Mouse (Mus musculus): Measurements from ENCODE around the gene Ankra2. TPM values are rescaled to one million over a fixed set of nuclear protein-coding genes. Genes with fewer than 3 reads are reported as not detected.

The Ankra2 gene
- total and polyA plus RNA-seq, 2 experiments from 2014 or later: 18.5 to 40.9 TPM

GRCm38 (mm10) chr13:98277501-98277900 lies 14.6 kb downstream of the Ankra2 start:
- Histone ChIP-seq H3K27me3 (ENCODE audit: control insufficient read depth, insufficient read depth, low read length) (no peaks in the 10 kb centered on the region), H3K9me3 (replicated peaks; ENCODE audit: control insufficient read depth, low read length) (no peaks in the 10 kb centered on the region), H3K4me2 (ENCODE audit: low read depth, low read length) (no peak overlapping the region), H3K4me1 (ENCODE audit: control insufficient read depth, insufficient read depth) (peaks cover 13% of the 10 kb centered on the region; the same call in 1 of the 2 replicates), H3K9ac (replicated peaks; ENCODE audit: low read depth, low read length) (no peak overlapping the region), H3K4me3 (ENCODE audit: low read depth, low read length) (no peak overlapping the region), H3K36me3 (replicated peaks; ENCODE audit: control insufficient read depth, insufficient read depth, low read length) (peaks cover 23% of the 10 kb centered on the region), H3K27ac (ENCODE audit: low read depth) (no peak overlapping the region)
- TF ChIP-seq CTCF (IDR thresholded peaks at IDR 0.05; ENCODE audit: low read depth) (no peak), EP300 (IDR thresholded peaks at IDR 0.05; ENCODE audit: low read depth) (no peak)
- DNase-seq (ENCODE audit: low spot score) (no peak), ATAC-seq (ENCODE audit: insufficient read depth, low read depth) (no peak)
- 78% methylated on average over 2 of the region's 2 CpGs for WGBS

- TF ChIP-seq EP300 (IDR thresholded peaks at IDR 0.05; ENCODE audit: low read depth): no peak
- no peak for TF ChIP-seq CTCF (IDR thresholded peaks at IDR 0.05; ENCODE audit: low read depth)
- H3K36me3 ChIP-seq (replicated peaks; ENCODE audit: control insufficient read depth, insufficient read depth, low read length): peaks cover 4% of the 10 kb centered on the region; the same call in 1 of the 2 replicates
- peaks cover 13% of the 10 kb centered on the region; the same call in 1 of the 2 replicates for H3K4me1 ChIP-seq (ENCODE audit: control insufficient read depth, insufficient read depth)
- no peaks in the 10 kb centered on the region for H3K9me3 ChIP-seq (replicated peaks; ENCODE audit: control insufficient read depth, low read length)
- H3K9ac ChIP-seq (replicated peaks; ENCODE audit: low read depth, low read length): no peak within 1 kb of the TSS
- no peak within 1 kb of the TSS for H3K27ac ChIP-seq (ENCODE audit: low read depth)
- no peak for DNase-seq (ENCODE audit: low spot score)
- H3K4me2 ChIP-seq (ENCODE audit: low read depth, low read length): no peak within 1 kb of the TSS
- H3K27me3 ChIP-seq (ENCODE audit: control insufficient read depth, insufficient read depth, low read length): no peaks in the 10 kb centered on the region
- 78% methylated on average over 5 of the region's 5 CpGs for WGBS
- H3K4me3 ChIP-seq (ENCODE audit: low read depth, low read length): no peak within 1 kb of the TSS
- no peak for ATAC-seq (ENCODE audit: insufficient read depth, low read depth)
Measured at GRCm38 (mm10) chr13:98279686-98280085, 16.8 kb downstream of the Ankra2 start, which contains the start of gene Gm21976. Gene Gm21976 (plus strand): TSS chr13:98279887.

DNA sequence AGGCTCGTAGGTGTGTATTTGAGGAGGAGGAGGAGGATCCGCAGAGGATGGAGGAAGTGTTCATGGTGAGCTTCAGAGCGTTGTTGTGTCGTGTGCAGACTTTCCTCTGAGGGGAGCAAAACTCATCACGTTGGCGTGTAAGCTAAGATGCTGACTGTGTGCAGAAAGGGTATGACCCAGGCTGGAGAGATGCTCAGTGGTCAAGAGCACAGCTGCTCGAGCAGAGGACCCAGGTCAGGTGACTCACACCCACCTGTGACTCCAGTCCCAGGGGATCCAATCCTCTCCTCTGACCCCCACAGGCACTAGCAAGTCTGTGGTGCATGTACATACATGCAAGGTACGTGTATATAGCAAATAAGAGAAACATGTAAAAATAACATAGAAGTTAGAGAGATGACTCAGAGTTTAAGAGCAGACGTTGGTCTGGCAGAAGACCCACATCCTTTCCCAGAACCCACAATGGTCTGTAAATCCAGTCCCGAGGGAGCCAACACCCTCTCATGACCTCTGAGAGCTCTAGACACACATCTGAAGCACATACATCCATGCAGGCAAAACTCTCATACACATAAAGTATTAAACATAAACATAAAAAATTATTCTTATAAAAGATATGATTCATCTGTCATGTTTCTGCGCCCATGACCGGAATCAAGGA lies 18.2 kb downstream of the Ankra2 start:
- Histone ChIP-seq H3K36me3 (replicated peaks; ENCODE audit: control insufficient read depth, insufficient read depth, low read length) (no peaks in the 10 kb centered on the region), H3K9me3 (replicated peaks; ENCODE audit: control insufficient read depth, low read length) (no peaks in the 10 kb centered on the region), H3K4me1 (ENCODE audit: control insufficient read depth, insufficient read depth) (0 out of 2 replicates have a peak, but pooled peaks cover 3% of the 10 kb centered on the region), H3K4me3 (ENCODE audit: low read depth, low read length) (no peak overlapping the region), H3K27ac (ENCODE audit: low read depth) (no peak overlapping the region), H3K4me2 (ENCODE audit: low read depth, low read length) (no peak overlapping the region), H3K9ac (replicated peaks; ENCODE audit: low read depth, low read length) (no peak overlapping the region), H3K27me3 (ENCODE audit: control insufficient read depth, insufficient read depth, low read length) (no peaks in the 10 kb centered on the region)
- 70% methylated on average over 12 of the region's 12 CpGs for WGBS
- no peak for TF ChIP-seq EP300 (IDR thresholded peaks at IDR 0.05; ENCODE audit: low read depth)
- TF ChIP-seq CTCF (IDR thresholded peaks at IDR 0.05; ENCODE audit: low read depth): no peak
- DNase-seq (ENCODE audit: low spot score) (no peak), ATAC-seq (ENCODE audit: insufficient read depth, low read depth) (no peak)

DNA sequence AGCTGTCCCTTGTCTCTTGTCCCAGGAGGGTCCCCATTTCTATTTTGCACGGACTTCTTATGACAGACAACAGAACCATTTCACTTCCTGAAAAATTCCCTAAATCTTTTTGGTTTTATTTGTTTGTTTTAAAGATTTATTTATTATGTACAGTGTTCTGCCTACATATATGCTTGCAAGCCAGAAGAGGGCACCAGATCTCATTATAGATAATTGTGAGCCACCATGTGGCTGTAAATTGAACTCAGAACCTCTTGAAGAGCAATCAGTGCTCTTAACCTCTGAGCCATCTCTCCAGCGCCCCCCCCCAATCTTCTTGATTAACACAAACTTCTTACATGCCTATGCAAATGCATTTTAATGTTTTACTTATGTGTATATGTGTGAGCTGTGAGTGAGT lies 27.8 kb downstream of the Ankra2 start:
- Histone ChIP-seq H3K27me3 (ENCODE audit: control insufficient read depth, insufficient read depth, low read length) (no peaks in the 10 kb centered on the region), H3K4me3 (ENCODE audit: low read depth, low read length) (no peak overlapping the region), H3K4me2 (ENCODE audit: low read depth, low read length) (no peak overlapping the region), H3K9me3 (replicated peaks; ENCODE audit: control insufficient read depth, low read length) (no peaks in the 10 kb centered on the region), H3K27ac (ENCODE audit: low read depth) (no peak overlapping the region), H3K4me1 (ENCODE audit: control insufficient read depth, insufficient read depth) (peaks cover 3% of the 10 kb centered on the region; the same call in 1 of the 2 replicates), H3K9ac (replicated peaks; ENCODE audit: low read depth, low read length) (no peak overlapping the region), H3K36me3 (replicated peaks; ENCODE audit: control insufficient read depth, insufficient read depth, low read length) (no peaks in the 10 kb centered on the region)
- DNase-seq (ENCODE audit: low spot score): no peak
- no peak for ATAC-seq (ENCODE audit: insufficient read depth, low read depth)
- 31% methylated on average over 2 of the region's 2 CpGs for WGBS
- TF ChIP-seq CTCF (IDR thresholded peaks at IDR 0.05; ENCODE audit: low read depth) (no peak), EP300 (IDR thresholded peaks at IDR 0.05; ENCODE audit: low read depth) (no peak)

DNA sequence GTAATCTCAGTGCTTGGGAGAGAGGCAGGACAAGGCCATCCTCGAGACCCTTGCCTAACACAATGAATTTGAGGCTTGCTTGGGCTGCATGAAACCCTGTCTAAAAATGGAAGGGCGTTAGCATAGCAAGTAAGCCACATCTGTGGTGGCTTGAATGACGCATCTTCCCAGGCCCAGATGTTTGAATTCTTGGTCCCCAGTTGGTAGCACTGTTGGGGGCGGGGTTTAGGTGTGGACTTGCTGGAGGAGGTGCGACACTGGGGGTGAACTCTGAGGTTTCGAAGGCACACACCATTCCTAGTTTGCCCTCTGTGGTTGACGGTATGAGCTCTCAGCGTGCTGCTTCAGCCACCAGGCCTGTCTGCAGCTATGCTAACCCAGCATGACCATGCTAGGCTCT lies 28.8 kb downstream of the Ankra2 start:
- ATAC-seq (ENCODE audit: insufficient read depth, low read depth): no peak
- TF ChIP-seq EP300 (IDR thresholded peaks at IDR 0.05; ENCODE audit: low read depth) (no peak), CTCF (IDR thresholded peaks at IDR 0.05; ENCODE audit: low read depth) (no peak)
- Histone ChIP-seq H3K4me1 (ENCODE audit: control insufficient read depth, insufficient read depth) (peaks cover 3% of the 10 kb centered on the region; the same call in 1 of the 2 replicates), H3K27ac (ENCODE audit: low read depth) (no peak overlapping the region), H3K4me2 (ENCODE audit: low read depth, low read length) (no peak overlapping the region), H3K36me3 (replicated peaks; ENCODE audit: control insufficient read depth, insufficient read depth, low read length) (no peaks in the 10 kb centered on the region), H3K9me3 (replicated peaks; ENCODE audit: control insufficient read depth, low read length) (no peaks in the 10 kb centered on the region), H3K4me3 (ENCODE audit: low read depth, low read length) (no peak overlapping the region), H3K27me3 (ENCODE audit: control insufficient read depth, insufficient read depth, low read length) (no peaks in the 10 kb centered on the region), H3K9ac (replicated peaks; ENCODE audit: low read depth, low read length) (no peak overlapping the region)
- DNase-seq (ENCODE audit: low spot score): no peak
- 77% methylated on average over 8 of the region's 8 CpGs for WGBS

- H3K4me2 ChIP-seq (ENCODE audit: low read depth, low read length): no peak overlapping the region
- H3K27me3 ChIP-seq (ENCODE audit: control insufficient read depth, insufficient read depth, low read length): no peaks in the 10 kb centered on the region
- H3K4me1 ChIP-seq (ENCODE audit: control insufficient read depth, insufficient read depth): peaks cover 3% of the 10 kb centered on the region; the same call in 1 of the 2 replicates
- H3K9ac ChIP-seq (replicated peaks; ENCODE audit: low read depth, low read length): no peak overlapping the region
- TF ChIP-seq CTCF (IDR thresholded peaks at IDR 0.05; ENCODE audit: low read depth) (no peak), EP300 (IDR thresholded peaks at IDR 0.05; ENCODE audit: low read depth) (no peak)
- no peak overlapping the region for H3K4me3 ChIP-seq (ENCODE audit: low read depth, low read length)
- H3K27ac ChIP-seq (ENCODE audit: low read depth): no peak overlapping the region
- DNase-seq (ENCODE audit: low spot score) (no peak), ATAC-seq (ENCODE audit: insufficient read depth, low read depth) (no peak)
- H3K36me3 ChIP-seq (replicated peaks; ENCODE audit: control insufficient read depth, insufficient read depth, low read length): no peaks in the 10 kb centered on the region
- H3K9me3 ChIP-seq (replicated peaks; ENCODE audit: control insufficient read depth, low read length): no peaks in the 10 kb centered on the region
- WGBS: 43% methylated on average over 5 of the region's 5 CpGs
Measured at GRCm38 (mm10) chr13:98296072-98296471, 33.2 kb downstream of the Ankra2 start.
